Mouse (Mus musculus) urinary bladder, postnatal 10 days (tissue): Measurements from ENCODE around the gene Spred3.

Experiments
- DNase-seq: peaks from one replicate; pipeline ENCODE4 v3.0.0; 2022; ENCODE audit warnings: low spot score

Gene Spred3

GRCm38 (mm10) chr7:29126173-29126915 lies 43.9 kb downstream of the Spred3 start:
- no peak for DNase-seq

GRCm38 (mm10) chr7:29124970-29125369 lies 45.2 kb downstream of the Spred3 start, which contains the start of gene Ryr1:
TSS of gene Ryr1 (minus strand) at chr7:29125179.
- DNase-seq, result no peak

GRCm38 (mm10) chr7:29123531-29124358 lies 46.5 kb downstream of the Spred3 start:
- no peak for DNase-seq

- no peak for DNase-seq
These were observed 47.4 kb downstream of the Spred3 start for GRCm38 (mm10) chr7:29122821-29123220.

GRCm38 (mm10) chr7:29119526-29119925 lies 50.7 kb downstream of the Spred3 start:
- no peak for DNase-seq

GRCm38 (mm10) chr7:29118142-29118851 lies 51.9 kb downstream of the Spred3 start:
- DNase-seq, result no peak

- DNase-seq, result no peak
These were observed 60.9 kb downstream of the Spred3 start for GRCm38 (mm10) chr7:29108992-29109955.
